8 mouse cellular contexts compared by ENCODE assay signal in genomic region chr10:7663159-7664026, GRCm38 (mm10). TPM values are rescaled to one million over a fixed set of nuclear protein-coding genes. Genes with fewer than 3 reads are reported as not detected.
DNase-seq lines count a peak whose midpoint lies in the region; ATAC-seq and TF ChIP-seq lines count a peak whose summit lies in the region.

No protein-coding gene starts in this region.

- H3K4me1 ChIP-seq in bone marrow macrophage, adult 2 months (ENCODE audit: control insufficient read depth, insufficient read depth, low read length), result peaks cover 15% of the 10 kb centered on the region
- H3K4me1 ChIP-seq in embryonic facial prominence, embryonic 15.5 days, result peaks cover 13% of the 10 kb centered on the region
- H3K4me1 ChIP-seq in kidney, embryonic 14.5 days (ENCODE audit: control insufficient read depth, insufficient read depth, low read length), result peaks cover 6% of the 10 kb centered on the region; the same call in 1 of the 2 replicates
- peaks cover 17% of the 10 kb centered on the region; the same call in 1 of the 2 replicates for H3K4me1 ChIP-seq in limb, embryonic 15.5 days
- peaks cover 6% of the 10 kb centered on the region; the same call in 1 of the 2 replicates for H3K4me1 ChIP-seq in midbrain, postnatal 0 days (ENCODE audit: insufficient read depth, low read length)

- H3K9me3 ChIP-seq in embryonic facial prominence, embryonic 15.5 days (replicated peaks), result no peaks in the 10 kb centered on the region
- H3K9me3 ChIP-seq in kidney, embryonic 14.5 days (ENCODE audit: control insufficient read depth, low read length), result no peaks in the 10 kb centered on the region
- no peaks in the 10 kb centered on the region for H3K9me3 ChIP-seq in limb, embryonic 15.5 days
- H3K9me3 ChIP-seq in midbrain, postnatal 0 days (ENCODE audit: low read length), result no peaks in the 10 kb centered on the region

- H3K27me3 ChIP-seq in embryonic facial prominence, embryonic 15.5 days, result no peaks in the 10 kb centered on the region
- no peaks in the 10 kb centered on the region for H3K27me3 ChIP-seq in kidney, embryonic 14.5 days (ENCODE audit: control insufficient read depth, insufficient read depth, low read length)
- no peaks in the 10 kb centered on the region for H3K27me3 ChIP-seq in limb, embryonic 15.5 days
- no peaks in the 10 kb centered on the region for H3K27me3 ChIP-seq in midbrain, postnatal 0 days (ENCODE audit: insufficient read depth, low read length)

- TF ChIP-seq POLR2A in bone marrow macrophage, adult 2 months (IDR thresholded peaks at IDR 0.05; ENCODE audit: borderline replicate concordance, low read depth, low read length), result peak; percentile 52; the same call in 1 of the 2 replicates

- peak overlapping the region; percentile 55 for H3K27ac ChIP-seq in bone marrow macrophage, adult 2 months (ENCODE audit: insufficient read depth, low read depth, low read length)
- H3K27ac ChIP-seq in embryonic facial prominence, embryonic 15.5 days (replicated peaks), result peak overlapping the region; percentile 92
- H3K27ac ChIP-seq in kidney, embryonic 14.5 days (ENCODE audit: low read depth, low read length), result peak overlapping the region; percentile 85
- peak overlapping the region; percentile 95 for H3K27ac ChIP-seq in limb, embryonic 15.5 days
- peak overlapping the region; percentile 96 for H3K27ac ChIP-seq in midbrain, postnatal 0 days (ENCODE audit: low read depth, low read length)

- no peaks in the 10 kb centered on the region for H3K36me3 ChIP-seq in embryonic facial prominence, embryonic 15.5 days
- H3K36me3 ChIP-seq in kidney, embryonic 14.5 days (ENCODE audit: control insufficient read depth, insufficient read depth, low read length), result no peaks in the 10 kb centered on the region
- no peaks in the 10 kb centered on the region for H3K36me3 ChIP-seq in limb, embryonic 15.5 days
- no peaks in the 10 kb centered on the region for H3K36me3 ChIP-seq in midbrain, postnatal 0 days (ENCODE audit: insufficient read depth, low read length)

- peak overlapping the region; percentile 89 for H3K4me2 ChIP-seq in embryonic facial prominence, embryonic 15.5 days (replicated peaks)
- H3K4me2 ChIP-seq in kidney, embryonic 14.5 days (replicated peaks; ENCODE audit: low read depth, low read length), result peak overlapping the region; percentile 79
- peak overlapping the region; percentile 80 for H3K4me2 ChIP-seq in limb, embryonic 15.5 days
- peak overlapping the region; percentile 87 for H3K4me2 ChIP-seq in midbrain, postnatal 0 days (ENCODE audit: low read depth, low read length, poor library complexity, severe bottlenecking)

- no peak for TF ChIP-seq CTCF in bone marrow macrophage, adult 2 months (IDR thresholded peaks at IDR 0.05; ENCODE audit: low read depth, low read length)
- TF ChIP-seq CTCF in midbrain, postnatal 0 days (IDR thresholded peaks at IDR 0.05), result no peak

- WGBS in embryonic facial prominence, embryonic 15.5 days, result under 1% methylated on average over 56 of the region's 64 CpGs
- WGBS in kidney, embryonic 14.5 days, result under 1% methylated on average over 63 of the region's 64 CpGs
- WGBS in limb, embryonic 15.5 days, result under 1% methylated on average over 64 of the region's 64 CpGs
- 1% methylated on average over 64 of the region's 64 CpGs for WGBS in midbrain, postnatal 0 days

- peak; percentile 93 for DNase-seq in A20 (ENCODE audit: low read depth, low spot score)
- peak; percentile 92 to 94 for DNase-seq in heart, adult 9 months (ENCODE audit: low spot score in 2 of 2)
- peak; percentile 91 for DNase-seq in midbrain, postnatal 0 days (ENCODE audit: low spot score)
- DNase-seq in spleen, postnatal 10 days (ENCODE audit: low spot score in 2 of 2), result peak; percentile 95

- H3K9ac ChIP-seq in embryonic facial prominence, embryonic 15.5 days, result peak overlapping the region; percentile 62
- H3K9ac ChIP-seq in kidney, embryonic 14.5 days (ENCODE audit: low read depth, low read length), result peak overlapping the region; percentile 87
- peak overlapping the region; percentile 88 for H3K9ac ChIP-seq in limb, embryonic 15.5 days
- H3K9ac ChIP-seq in midbrain, postnatal 0 days (replicated peaks; ENCODE audit: low read length, poor library complexity, severe bottlenecking), result peak overlapping the region; percentile 93

- peak; percentile 94 for ATAC-seq in embryonic facial prominence, embryonic 15.5 days (ENCODE audit: insufficient number of reproducible peaks, low FRiP score, low TSS enrichment, low read depth)
- ATAC-seq in kidney, embryonic 14.5 days (ENCODE audit: low FRiP score, low TSS enrichment), result peak; percentile 92
- ATAC-seq in limb, embryonic 15.5 days (ENCODE audit: insufficient number of reproducible peaks, low FRiP score, low TSS enrichment, low read depth), result peak; percentile 91
- ATAC-seq in midbrain, postnatal 0 days (ENCODE audit: low FRiP score), result peak; percentile 94

- peak overlapping the region; percentile 99 for H3K4me3 ChIP-seq in bone marrow macrophage, adult 2 months (ENCODE audit: insufficient read depth, low read length)
- H3K4me3 ChIP-seq in embryonic facial prominence, embryonic 15.5 days (replicated peaks), result peak overlapping the region; percentile 80
- H3K4me3 ChIP-seq in kidney, embryonic 14.5 days (ENCODE audit: low read length), result peak overlapping the region; percentile 88
- peak overlapping the region; percentile 91 for H3K4me3 ChIP-seq in limb, embryonic 15.5 days
- H3K4me3 ChIP-seq in midbrain, postnatal 0 days (ENCODE audit: low read depth, low read length), result peak overlapping the region; percentile 94

RNA-seq across cellular contexts. Expression of gene Nup43, which starts 3.9 kb away (rescaled TPM):
- polyA plus RNA-seq in bone marrow macrophage, adult 2 months (2012; ENCODE audit: insufficient read depth, insufficient read length, missing spikeins), result 7.1 and 7.6 TPM in 2 replicates
- 38.2 and 38.3 TPM in 2 replicates for polyA plus RNA-seq in embryonic facial prominence, embryonic 15.5 days (2015; fragmentation: Nextera tagmentation; extraction: Ambion mirVana)
- 70.1 and 71.3 TPM in 2 replicates for polyA plus RNA-seq in kidney, embryonic 14.5 days (2014; fragmentation: Nextera tagmentation; extraction: Ambion mirVana)
- polyA plus RNA-seq in limb, embryonic 15.5 days (2015; fragmentation: Nextera tagmentation; extraction: Ambion mirVana), result 39.3 and 41.4 TPM in 2 replicates
- 7.8 and 8.0 TPM in 2 replicates for total RNA-seq in midbrain, postnatal 0 days (2014; rRNA removed)
- 17.5 and 17.8 TPM in 2 replicates for polyA plus RNA-seq in midbrain, postnatal 0 days (2015; fragmentation: Nextera tagmentation; extraction: Ambion mirVana)

RNA-seq across cellular contexts. Expression of gene Pcmt1, which starts 17.5 kb away (rescaled TPM):
- 44.5 and 49.0 TPM in 2 replicates for polyA plus RNA-seq in bone marrow macrophage, adult 2 months (2012; ENCODE audit: insufficient read depth, insufficient read length, missing spikeins)
- polyA plus RNA-seq in embryonic facial prominence, embryonic 15.5 days (2015; fragmentation: Nextera tagmentation; extraction: Ambion mirVana), result 124 and 128 TPM in 2 replicates
- 109 TPM in 2 replicates for polyA plus RNA-seq in kidney, embryonic 14.5 days (2014; fragmentation: Nextera tagmentation; extraction: Ambion mirVana)
- polyA plus RNA-seq in limb, embryonic 15.5 days (2015; fragmentation: Nextera tagmentation; extraction: Ambion mirVana), result 126 and 133 TPM in 2 replicates
- total RNA-seq in midbrain, postnatal 0 days (2014; rRNA removed), result 70.6 and 81.0 TPM in 2 replicates
- 178 and 179 TPM in 2 replicates for polyA plus RNA-seq in midbrain, postnatal 0 days (2015; fragmentation: Nextera tagmentation; extraction: Ambion mirVana)

RNA-seq across cellular contexts. Expression of gene Lats1, which starts 17.6 kb away (rescaled TPM):
- 16.1 and 18.9 TPM in 2 replicates for polyA plus RNA-seq in bone marrow macrophage, adult 2 months (2012; ENCODE audit: insufficient read depth, insufficient read length, missing spikeins)
- polyA plus RNA-seq in embryonic facial prominence, embryonic 15.5 days (2015; fragmentation: Nextera tagmentation; extraction: Ambion mirVana), result 8.7 and 9.0 TPM in 2 replicates
- polyA plus RNA-seq in kidney, embryonic 14.5 days (2014; fragmentation: Nextera tagmentation; extraction: Ambion mirVana), result 8.7 and 17.2 TPM in 2 replicates
- 6.4 and 8.2 TPM in 2 replicates for polyA plus RNA-seq in limb, embryonic 15.5 days (2015; fragmentation: Nextera tagmentation; extraction: Ambion mirVana)
- total RNA-seq in midbrain, postnatal 0 days (2014; rRNA removed), result 45.4 and 50.9 TPM in 2 replicates
- polyA plus RNA-seq in midbrain, postnatal 0 days (2015; fragmentation: Nextera tagmentation; extraction: Ambion mirVana), result 6.5 and 7.7 TPM in 2 replicates

Comparison
In these comparisons a context has a peak if more than half of its experiments do, and no peak if none do; other contexts are left out.
1. Peak in every context shown above with its lines: DNase-seq, ATAC-seq, H3K4me3 ChIP-seq and H3K27ac ChIP-seq.